Mouse (Mus musculus): ENCODE measurements around the gene Scube3.

The Scube3 gene

GRCm38 (mm10) chr17:28177540-28178046 is 35.7 kb downstream of the Scube3 start:
- DNase-seq (ENCODE audit: low spot score in 2 of 2), result no peak

GRCm38 (mm10) chr17:28180331-28180730 is 38.4 kb downstream of the Scube3 start:
- DNase-seq (ENCODE audit: low spot score in 2 of 2), result no peak

GRCm38 (mm10) chr17:28180783-28181544 is 39.0 kb downstream of the Scube3 start:
- no peak for DNase-seq (ENCODE audit: low spot score in 2 of 2)

GRCm38 (mm10) chr17:28184971-28185638 is 43.2 kb downstream of the Scube3 start:
- DNase-seq (ENCODE audit: low spot score in 2 of 2), result no peak

- DNase-seq (ENCODE audit: low spot score in 2 of 2), result no peak
These were observed 46.4 kb downstream of the Scube3 start for GRCm38 (mm10) chr17:28188313-28188712.

GRCm38 (mm10) chr17:28192754-28193153 is 50.8 kb downstream of the Scube3 start:
- DNase-seq (ENCODE audit: low spot score in 2 of 2), result no peak

GRCm38 (mm10) chr17:28193559-28193958 is 51.6 kb downstream of the Scube3 start:
- DNase-seq (ENCODE audit: low spot score in 2 of 2), result no peak

- no peak for DNase-seq (ENCODE audit: low spot score in 2 of 2)
These were observed 53.1 kb downstream of the Scube3 start for GRCm38 (mm10) chr17:28195033-28195432.

- no peak for DNase-seq (ENCODE audit: low spot score in 2 of 2)
These were observed 55.7 kb downstream of the Scube3 start for GRCm38 (mm10) chr17:28197646-28198045.

GRCm38 (mm10) chr17:28201982-28202381 is 60.0 kb downstream of the Scube3 start:
- DNase-seq (ENCODE audit: low spot score in 2 of 2), result no peak

- DNase-seq (ENCODE audit: low spot score in 2 of 2), result no peak
These were observed 62.2 kb downstream of the Scube3 start for GRCm38 (mm10) chr17:28204052-28204720.

GRCm38 (mm10) chr17:28205443-28205842 is 63.5 kb downstream of the Scube3 start:
- DNase-seq (ENCODE audit: low spot score in 2 of 2), result no peak

GRCm38 (mm10) chr17:28207092-28207491 is 65.2 kb downstream of the Scube3 start:
- DNase-seq (ENCODE audit: low spot score in 2 of 2), result no peak

GRCm38 (mm10) chr17:28207591-28208313 is 65.8 kb downstream of the Scube3 start, which contains the start of gene Def6:
TSS of gene Def6 (plus strand) at chr17:28207778.
- no peak for DNase-seq (ENCODE audit: low spot score in 2 of 2)

- no peak for DNase-seq (ENCODE audit: low spot score in 2 of 2)
These were observed 66.3 kb downstream of the Scube3 start for GRCm38 (mm10) chr17:28208314-28208612.

GRCm38 (mm10) chr17:28209457-28210110 is 67.6 kb downstream of the Scube3 start:
- DNase-seq (ENCODE audit: low spot score in 2 of 2), result no peak

- no peak for DNase-seq (ENCODE audit: low spot score in 2 of 2)
These were observed 70.0 kb downstream of the Scube3 start for GRCm38 (mm10) chr17:28211921-28212341.

- no peak for DNase-seq (ENCODE audit: low spot score in 2 of 2)
These were observed 70.5 kb downstream of the Scube3 start for GRCm38 (mm10) chr17:28212391-28212790.

- DNase-seq (ENCODE audit: low spot score in 2 of 2), result no peak
These were observed 71.3 kb downstream of the Scube3 start for GRCm38 (mm10) chr17:28213236-28213635.

GRCm38 (mm10) chr17:28216791-28217190 is 74.8 kb downstream of the Scube3 start:
- DNase-seq (ENCODE audit: low spot score in 2 of 2), result no peak

Measured in frontal cortex, postnatal 25 days (tissue).